In the genomic region with DNA sequence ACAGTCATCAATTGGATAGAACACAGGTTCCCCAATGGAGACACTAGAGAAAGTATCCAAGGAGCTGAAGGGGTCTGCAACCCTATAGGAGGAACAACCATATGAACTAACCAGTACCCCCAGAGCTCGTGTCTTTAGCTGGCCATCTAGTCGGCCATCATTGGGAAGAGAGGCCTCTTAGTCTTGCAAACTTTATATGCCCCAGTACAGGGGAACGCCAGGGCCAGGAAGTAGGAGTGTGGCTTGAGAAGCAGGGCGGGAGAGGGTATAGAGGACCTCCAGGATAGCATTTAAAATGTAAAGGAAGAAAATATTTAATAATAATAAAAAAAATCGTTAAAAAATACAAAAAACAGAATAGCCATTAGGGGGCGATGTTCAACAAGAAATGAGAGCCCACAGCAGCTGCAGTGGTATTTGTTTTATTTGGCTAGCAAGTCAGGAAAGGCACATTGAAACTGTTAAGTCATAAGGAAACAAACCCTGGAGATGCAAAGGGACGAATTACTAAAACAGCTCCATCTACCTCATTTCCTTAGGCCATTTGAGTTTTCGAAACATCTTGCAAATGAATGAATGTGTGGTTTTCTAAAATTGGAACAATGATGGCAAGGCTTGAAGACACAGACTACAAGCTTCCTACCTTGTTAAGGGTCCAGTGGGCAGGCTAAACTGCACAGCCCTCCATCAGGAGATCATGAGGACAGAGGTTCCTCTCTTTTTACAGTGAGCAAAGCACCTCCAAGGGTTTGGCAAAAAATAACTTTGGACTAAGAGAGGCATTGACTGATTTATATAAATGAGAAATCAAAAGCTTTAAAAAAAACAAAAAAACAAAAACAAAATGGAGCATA, we compare ENCODE assay signal across 8 mouse cellular contexts.
DNase-seq lines count a peak whose midpoint lies in the region; ATAC-seq and TF ChIP-seq lines count a peak whose summit lies in the region.

No protein-coding gene starts in this region.

- 27% methylated on average over 8 of the region's 8 CpGs for WGBS in embryonic facial prominence, embryonic 10.5 days

- no peak for TF ChIP-seq POLR2A in MEL (IDR thresholded peaks at IDR 0.05; ENCODE audit: control insufficient read depth in 1 of 2, insufficient read depth in 1 of 2, low read depth in 1 of 2, low read length in 2 of 2, poor library complexity in 1 of 2)

- H3K27ac ChIP-seq in MEL (ENCODE audit: control insufficient read depth, low read depth, low read length), result no peak overlapping the region
- H3K27ac ChIP-seq in embryonic facial prominence, embryonic 10.5 days (replicated peaks), result no peak overlapping the region

- ATAC-seq in megakaryocyte progenitor cell, adult 5-6 weeks (replicated peaks; ENCODE audit: poor library complexity), result peak; percentile 90
- no peak for ATAC-seq in erythroblast, adult 5-6 weeks (replicated peaks; ENCODE audit: low FRiP score, poor library complexity, severe bottlenecking)

- TF ChIP-seq CTCF in MEL (IDR thresholded peaks at IDR 0.05 in 2 of 3, conservative IDR thresholded peaks at IDR 0.05 in 1 of 3; ENCODE audit: control insufficient read depth in 1 of 3, insufficient read depth in 1 of 3, low read depth in 2 of 3, low read length in 3 of 3, poor library complexity in 1 of 3, severe bottlenecking in 1 of 3), result peak in 2 of 3 experiments; percentile 30 to 57; a peak in 2 of 6 replicates

- no peak for TF ChIP-seq EP300 in MEL (IDR thresholded peaks at IDR 0.05; ENCODE audit: low read depth in 1 of 2, low read length in 2 of 2)

- 0 out of 2 replicates have a peak overlapping the region, but pooled peaks have one; percentile 47 for H3K9ac ChIP-seq in MEL (ENCODE audit: control insufficient read depth, low read depth, low read length, poor library complexity, severe bottlenecking)

- TF ChIP-seq RAD21 in MEL (IDR thresholded peaks at IDR 0.05; ENCODE audit: low read depth, low read length), result peak; percentile 89

- H3K36me3 ChIP-seq in MEL (ENCODE audit: control insufficient read depth in 1 of 2, insufficient read depth in 2 of 2, low read length in 2 of 2), result no peaks in the 10 kb centered on the region
- no peaks in the 10 kb centered on the region for H3K36me3 ChIP-seq in embryonic facial prominence, embryonic 10.5 days (replicated peaks)

- no peaks in the 10 kb centered on the region for H3K9me3 ChIP-seq in MEL (replicated peaks; ENCODE audit: insufficient read depth, low read length)
- H3K9me3 ChIP-seq in embryonic facial prominence, embryonic 10.5 days, result no peaks in the 10 kb centered on the region

- no peaks in the 10 kb centered on the region for H3K4me1 ChIP-seq in MEL (ENCODE audit: control insufficient read depth in 1 of 2, insufficient read depth in 2 of 2, low read length in 2 of 2)
- no peaks in the 10 kb centered on the region for H3K4me1 ChIP-seq in embryonic facial prominence, embryonic 10.5 days

- peak; percentile 15 for DNase-seq in kidney, postnatal 10 days
- no peak for DNase-seq in kidney, postnatal 36 days
- DNase-seq in MEL (ENCODE audit: low read depth, low spot score), result peak; percentile 63
- DNase-seq in embryonic facial prominence, embryonic 10.5 days (ENCODE audit: low spot score), result peak; percentile 11
- DNase-seq in testis, postnatal 10 days (ENCODE audit: low spot score), result no peak
- DNase-seq in ovary, adult 18-20 months (ENCODE audit: low spot score), result no peak

- no peaks in the 10 kb centered on the region for H3K79me2 ChIP-seq in MEL (ENCODE audit: control insufficient read depth, insufficient read depth, low read length, poor library complexity)

- peak overlapping the region in 1 of 2 experiments; percentile 23; a peak in 1 of 4 replicates for H3K4me3 ChIP-seq in MEL (ENCODE audit: control insufficient read depth in 1 of 2, insufficient read depth in 1 of 2, low read depth in 2 of 2, low read length in 2 of 2)
- H3K4me3 ChIP-seq in embryonic facial prominence, embryonic 10.5 days, result no peak overlapping the region

- no peaks in the 10 kb centered on the region for H3K27me3 ChIP-seq in MEL (ENCODE audit: control insufficient read depth in 1 of 2, insufficient read depth in 2 of 2, low read length in 2 of 2)
- H3K27me3 ChIP-seq in embryonic facial prominence, embryonic 10.5 days (replicated peaks; ENCODE audit: low read depth, poor library complexity, severe bottlenecking), result no peaks in the 10 kb centered on the region

TF ChIP-seq in MEL, 35 proteins besides CTCF, POLR2A, EP300 and RAD21:
- TF ChIP-seq E2F4 (IDR thresholded peaks at IDR 0.05; ENCODE audit: borderline replicate concordance, low read depth, low read length) (no peak), ZC3H11A (IDR thresholded peaks at IDR 0.05; ENCODE audit: low read depth, low read length) (peak; percentile 81), GATA1 (IDR thresholded peaks at IDR 0.05; ENCODE audit: low read depth, low read length) (no peak), ZNF384 (IDR thresholded peaks at IDR 0.05; ENCODE audit: low read depth, low read length) (peak; percentile 81), MYC (IDR thresholded peaks at IDR 0.05; ENCODE audit: low read depth, low read length) (no peak), SMC3 (IDR thresholded peaks at IDR 0.05; ENCODE audit: low read depth, low read length) (peak; percentile 66)
TF ChIP-seq in MEL: peak in this region for 3.

Comparison
In these comparisons a context has a peak if more than half of its experiments do, and no peak if none do; other contexts are left out.
1. DNase-seq: peak in kidney, postnatal 10 days (single experiment), MEL (single experiment) and embryonic facial prominence, embryonic 10.5 days (single experiment); none in kidney, postnatal 36 days (0 of 2), testis, postnatal 10 days (single experiment) and ovary, adult 18-20 months (single experiment).